11 mouse cellular contexts compared by ENCODE assay signal in the genomic region with DNA sequence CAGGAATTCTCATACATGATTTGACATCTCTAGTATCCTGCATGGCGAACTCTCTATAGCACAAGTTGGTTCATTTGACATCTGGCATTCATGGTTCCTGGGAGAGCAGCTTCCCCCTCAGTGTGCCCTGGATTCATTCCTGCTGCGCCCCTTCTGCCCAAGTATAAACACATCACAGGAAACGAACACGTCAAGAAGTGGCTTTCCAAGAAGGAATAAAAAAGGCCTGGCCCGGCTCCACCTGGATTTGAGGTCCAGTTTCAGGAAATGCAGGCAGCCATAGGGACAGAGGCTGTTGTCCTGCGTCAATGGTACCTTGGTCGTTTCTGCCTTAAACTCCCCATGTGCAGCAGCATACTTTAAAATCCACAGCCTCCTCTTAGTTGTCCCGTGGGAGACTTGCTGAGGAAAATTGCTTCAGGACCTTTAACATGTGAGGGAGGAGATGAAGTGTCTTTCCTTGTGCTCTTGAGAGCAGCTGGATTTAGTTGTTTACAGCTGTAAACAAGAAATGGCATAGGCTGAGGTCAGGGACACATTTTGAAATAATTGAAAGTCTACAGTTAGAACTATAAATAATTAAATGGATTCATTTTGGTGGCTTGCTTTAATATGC.
DNase-seq lines count a peak whose midpoint lies in the region; ATAC-seq and TF ChIP-seq lines count a peak whose summit lies in the region.
"Had no signal": no experiment of that assay in that cellular context is flagged by ENCODE, and none has a peak within 500 bp of the region (broad histone marks: within the 10 kb centered on the region; RNA-seq: fewer than 3 reads in every experiment).

No protein-coding gene starts in this region.

- H3K4me3 ChIP-seq in heart, adult 2 months: no peak overlapping the region
- no peak overlapping the region for H3K4me3 ChIP-seq in limb, embryonic 11.5 days (ENCODE audit: low read depth, low read length)
- H3K4me3 ChIP-seq: myocyte had no signal

- TF ChIP-seq CTCF in heart, adult 2 months (IDR thresholded peaks at IDR 0.05): no peak

- intact Hi-C loops in heart, adult 2 months (cut with DNase I): no loop called here

- no peak for ATAC-seq in limb, embryonic 11.5 days (ENCODE audit: insufficient number of reproducible peaks, low FRiP score, low TSS enrichment, low read depth)
- ATAC-seq: CD4-positive, CD25-positive, alpha-beta regulatory T cell, adult 4 months had no signal

- no peaks in the 10 kb centered on the region for H3K36me3 ChIP-seq in heart, adult 2 months (ENCODE audit: control insufficient read depth, insufficient read depth, low read length)
- H3K36me3 ChIP-seq in limb, embryonic 11.5 days (ENCODE audit: control insufficient read depth, insufficient read depth, low read length): no peaks in the 10 kb centered on the region
- H3K36me3 ChIP-seq: heart, embryonic 15.5 days had no signal

- H3K9me3 ChIP-seq in limb, embryonic 11.5 days (ENCODE audit: control insufficient read depth, low read length): no peaks in the 10 kb centered on the region
- H3K9me3 ChIP-seq: heart, embryonic 15.5 days had no signal

- H3K4me2 ChIP-seq in limb, embryonic 11.5 days (ENCODE audit: low read depth, severe bottlenecking): no peak overlapping the region

- DNase-seq in heart, adult 18-20 months: peak; percentile 1 to 2
- no peak for DNase-seq in heart, adult 2 months
- DNase-seq in right cerebral cortex, postnatal 10 days (ENCODE audit: low spot score in 2 of 2): peak; percentile 25 to 31
- DNase-seq in right cerebral cortex, postnatal 25 days: no peak
- DNase-seq in limb, embryonic 11.5 days (ENCODE audit: low spot score): peak; percentile 27
- peak; percentile 34 for DNase-seq in retina, embryonic 14.5 days (ENCODE audit: low spot score)
- no peak for DNase-seq in liver
- no peak for DNase-seq in urinary bladder, postnatal 14 days (ENCODE audit: low spot score)

- 53% methylated on average over 8 of the region's 8 CpGs for WGBS in heart, adult 2 months
- whole genome bisulfite sequencing in limb, embryonic 11.5 days: 33% methylated on average over 8 of the region's 8 CpGs

- H3K27ac ChIP-seq in heart, adult 2 months: no peak overlapping the region
- H3K27ac ChIP-seq in limb, embryonic 11.5 days (replicated peaks; ENCODE audit: low read depth, low read length): no peak overlapping the region
- H3K27ac ChIP-seq: heart, embryonic 15.5 days had no signal

- no peak overlapping the region for H3K9ac ChIP-seq in heart, adult 2 months (ENCODE audit: low read depth, low read length)
- no peak overlapping the region for H3K9ac ChIP-seq in limb, embryonic 11.5 days (ENCODE audit: low read length)
- H3K9ac ChIP-seq: heart, embryonic 15.5 days had no signal

- no peak for TF ChIP-seq EP300 in heart, adult 2 months (IDR thresholded peaks at IDR 0.05; ENCODE audit: insufficient read depth, low read depth, low read length)

- H3K27me3 ChIP-seq in heart, adult 2 months (ENCODE audit: control insufficient read depth, insufficient read depth, low read length): no peaks in the 10 kb centered on the region
- no peaks in the 10 kb centered on the region for H3K27me3 ChIP-seq in limb, embryonic 11.5 days (ENCODE audit: control insufficient read depth, insufficient read depth, low read length)
- H3K27me3 ChIP-seq: heart, embryonic 15.5 days had no signal

- H3K79me2 ChIP-seq in heart, adult 2 months (replicated peaks; ENCODE audit: control insufficient read depth, insufficient read depth, low read length): no peaks in the 10 kb centered on the region

- H3K4me1 ChIP-seq in heart, adult 2 months (ENCODE audit: control insufficient read depth, insufficient read depth, low read length): no peaks in the 10 kb centered on the region; the same call in 1 of the 2 replicates
- peaks cover 8% of the 10 kb centered on the region; the same call in 1 of the 2 replicates for H3K4me1 ChIP-seq in limb, embryonic 11.5 days (ENCODE audit: control insufficient read depth, insufficient read depth, low read length)

- TF ChIP-seq POLR2A in heart, adult 2 months (IDR thresholded peaks at IDR 0.05; ENCODE audit: insufficient read depth, low read depth, low read length): no peak

Comparison
In these comparisons a context has a peak if more than half of its experiments do, and no peak if none do; other contexts are left out.
1. DNase-seq: peak in heart, adult 18-20 months (2 of 2), right cerebral cortex, postnatal 10 days (2 of 2), limb, embryonic 11.5 days (single experiment) and retina, embryonic 14.5 days (single experiment); none in heart, adult 2 months (0 of 2), right cerebral cortex, postnatal 25 days (single experiment), liver (single experiment) and urinary bladder, postnatal 14 days (single experiment).